Mouse (Mus musculus) cerebellum, adult 11 months (tissue): ENCODE measurements at regions not wholly inside any gene's neighbourhood (a gene's known extent, or its start where the extent isn't known, plus 50 kb on each side); places are given as distances from the start of the nearest gene placed in this dataset.

ENCODE experiments used
- DNase-seq: peaks from one replicate; pipeline ENCODE4 v3.0.0; 2022

DNA sequence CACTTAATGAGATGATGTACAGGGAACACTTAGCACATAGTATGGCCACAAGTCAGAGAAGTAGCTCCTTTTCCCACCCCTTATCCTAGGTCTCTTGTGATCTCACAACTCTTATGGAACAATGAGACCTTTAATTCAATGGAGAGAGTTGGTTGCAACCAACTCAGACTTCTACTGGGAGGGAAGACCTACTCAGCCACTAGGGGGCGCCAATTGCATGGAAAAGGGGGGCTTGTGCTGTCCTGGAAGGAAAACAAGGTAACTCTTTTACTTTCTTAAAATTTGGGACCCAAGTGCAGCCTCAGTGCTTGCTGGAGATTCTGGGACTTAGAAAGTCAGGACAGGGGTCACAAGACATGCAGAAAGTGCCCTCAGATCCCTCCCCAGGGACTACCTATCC, 60.7 kb upstream of the Kcnj15 start:
- DNase-seq, result peak; percentile 53

DNA sequence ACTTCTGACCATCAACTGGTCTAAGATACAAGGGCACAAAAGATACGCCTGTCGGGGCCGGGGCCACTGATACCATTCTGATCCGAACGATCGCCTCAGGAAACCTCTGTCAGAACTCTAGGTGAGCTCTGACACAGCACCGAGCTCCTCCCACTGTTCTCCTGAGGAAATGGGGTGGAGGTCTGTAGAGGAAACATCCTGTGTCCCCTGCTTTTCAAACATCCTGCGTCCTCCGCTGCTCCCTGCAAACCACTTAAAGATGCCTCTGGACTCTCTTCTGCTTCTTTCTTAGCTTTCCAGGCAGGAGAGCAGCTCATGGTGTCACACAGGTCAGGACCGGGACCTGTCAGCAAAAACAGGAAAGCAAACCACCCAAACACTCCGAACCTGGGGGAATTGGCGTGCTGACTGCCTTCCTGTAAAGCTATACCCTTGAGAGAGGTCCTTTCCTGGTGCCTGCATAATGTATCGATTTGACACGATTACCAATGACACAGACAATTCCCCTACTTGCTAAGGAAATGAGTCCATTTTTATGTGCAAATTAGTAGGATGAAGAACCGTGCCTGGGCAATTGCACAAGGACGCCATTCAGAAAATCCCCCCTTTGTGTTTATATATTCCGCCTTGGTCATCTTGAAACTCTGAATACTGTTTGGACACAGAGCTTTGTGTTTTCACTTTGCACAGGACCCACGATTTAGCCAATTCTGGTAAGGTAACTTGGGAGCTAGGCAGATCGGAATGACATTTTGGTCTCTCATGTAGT, 58.4 kb upstream of the Kcnj15 start:
- DNase-seq, result no peak

DNA sequence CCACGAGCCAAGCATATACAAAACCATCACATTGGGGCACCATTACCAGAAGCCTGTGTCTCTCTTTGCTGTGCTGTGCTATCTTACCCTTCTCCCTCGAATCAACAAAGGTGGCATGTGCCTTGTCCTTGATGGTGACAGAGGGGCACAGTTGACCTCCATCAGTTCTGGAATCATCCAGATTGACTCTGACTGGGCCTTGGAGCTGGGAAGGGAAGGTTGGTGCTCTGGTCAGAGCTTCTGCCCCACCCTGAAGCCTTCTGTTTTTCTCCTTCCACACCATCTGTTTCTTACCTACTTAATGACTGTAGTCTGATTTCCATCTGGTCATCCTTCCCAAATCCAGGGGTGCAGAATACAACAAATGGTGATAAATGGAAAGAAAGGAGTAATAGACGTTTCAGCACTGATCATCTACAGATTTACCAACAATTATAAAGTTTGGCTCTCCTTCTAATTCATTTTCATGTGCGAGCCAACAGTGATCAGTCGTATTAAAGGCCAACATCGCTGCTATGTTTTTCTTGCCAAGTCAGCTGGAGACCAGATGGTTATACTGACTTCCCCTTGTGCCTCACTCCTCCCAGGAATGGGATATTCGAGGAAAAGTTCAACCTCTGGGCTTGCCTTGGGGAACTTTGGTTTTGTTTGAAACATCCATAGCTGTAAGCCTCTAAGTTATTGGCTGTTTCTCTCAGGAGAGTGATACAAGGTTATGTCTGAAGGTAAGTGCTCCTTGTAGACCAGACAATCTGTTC, 55.1 kb upstream of the Kcnj15 start:
- no peak for DNase-seq

DNA sequence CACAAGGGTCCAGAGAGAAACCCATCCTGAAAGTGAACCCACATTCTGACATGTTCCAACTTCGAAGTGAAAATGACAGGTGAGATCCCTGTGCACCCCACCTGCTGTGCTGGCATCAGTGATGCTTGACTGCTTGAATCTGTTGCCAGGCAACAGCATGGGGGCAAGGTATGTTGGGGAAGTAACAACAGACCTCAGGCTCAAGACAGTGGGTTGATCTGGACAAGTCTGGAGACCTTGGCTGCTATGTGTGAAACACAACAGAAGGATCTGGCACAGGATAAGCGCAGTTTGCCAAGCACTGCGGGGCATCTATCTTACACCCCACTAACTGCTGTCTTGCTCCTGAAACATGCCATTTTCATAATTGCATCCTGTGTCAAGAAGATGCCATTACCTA, 54.3 kb upstream of the Kcnj15 start:
- DNase-seq, result peak; percentile 52

DNA sequence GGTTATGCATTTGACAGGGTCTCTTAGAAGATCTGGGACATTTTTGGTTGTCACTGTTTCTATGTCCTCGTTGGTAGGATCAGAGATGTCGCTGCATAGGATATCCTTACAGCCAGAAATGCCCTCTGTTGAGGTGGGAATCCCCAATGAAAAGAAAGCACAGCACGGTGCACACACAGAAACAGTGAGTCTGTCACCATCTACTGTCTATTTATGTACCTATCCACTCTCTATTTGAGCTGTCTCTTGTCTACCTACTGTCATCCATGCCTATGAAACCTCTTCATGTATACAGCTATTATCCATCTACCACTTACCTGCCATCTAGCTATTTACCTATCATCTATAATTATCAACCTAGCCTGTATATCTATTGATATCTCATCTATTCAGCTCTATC, 53.6 kb upstream of the Kcnj15 start:
- no peak for DNase-seq

DNA sequence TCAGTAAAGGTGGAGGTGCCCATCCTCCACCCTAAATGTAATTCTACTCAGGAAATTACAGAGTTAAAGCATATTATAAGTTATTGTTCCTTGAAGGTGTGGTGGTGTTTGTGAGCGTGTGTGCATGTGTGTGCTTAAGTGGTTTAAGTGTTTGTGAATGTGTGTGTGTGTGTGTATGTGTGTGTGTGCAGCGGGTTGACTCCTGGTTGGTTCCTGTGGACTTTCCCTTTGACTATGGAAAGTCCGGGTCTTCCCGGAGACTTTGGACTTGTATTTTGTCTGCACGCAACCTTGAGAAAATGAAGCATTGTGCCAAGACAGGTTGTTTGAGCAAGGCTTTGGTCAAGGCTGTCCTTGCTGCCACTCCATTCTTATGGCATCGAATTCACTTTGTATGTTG, 52.9 kb upstream of the Kcnj15 start:
- DNase-seq, result no peak

DNA sequence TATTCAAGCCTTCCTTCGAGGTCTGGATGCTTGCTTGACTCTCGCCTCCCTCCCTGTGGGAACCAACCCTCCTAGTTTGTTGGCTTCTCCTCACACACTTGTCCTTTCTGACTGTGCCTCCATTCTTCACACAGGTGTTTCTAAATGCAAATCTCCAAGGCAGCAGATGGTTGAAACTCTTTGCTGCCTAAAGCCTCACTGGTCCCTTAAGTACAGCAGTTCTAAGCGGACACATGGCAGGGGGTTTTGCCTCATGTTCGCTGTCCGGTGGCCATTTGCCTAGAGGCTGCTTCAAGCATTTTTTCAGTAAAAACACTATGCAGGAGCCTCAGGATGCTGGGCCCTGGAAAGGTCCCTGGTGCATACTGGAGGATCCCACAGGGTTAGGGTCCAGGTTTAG, 50.9 kb upstream of the Kcnj15 start:
- no peak for DNase-seq

DNA sequence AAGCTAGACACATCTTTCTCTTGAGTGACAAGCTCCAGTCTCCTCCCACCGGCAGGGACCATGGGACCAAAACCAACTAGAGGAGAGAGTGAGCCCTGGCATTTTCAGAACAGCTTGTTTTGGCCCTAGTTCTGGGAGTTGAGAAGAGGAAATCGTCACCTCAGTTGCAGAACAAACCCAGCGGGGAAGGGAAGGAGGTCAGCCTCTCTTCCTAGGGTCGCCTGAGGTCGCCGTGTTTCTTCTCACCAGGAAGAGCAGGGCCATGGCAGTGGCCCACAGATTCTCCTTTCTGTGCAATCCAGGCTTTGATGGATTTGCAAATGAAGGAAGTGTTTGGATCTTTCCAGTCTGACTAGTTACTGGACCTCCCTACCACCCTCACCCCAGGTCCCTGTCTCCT, 49.8 kb upstream of the Kcnj15 start:
- DNase-seq, result no peak
